Mouse (Mus musculus) adrenal gland, postnatal 25 days (tissue): ENCODE data around the gene Pde9a. TPM values are rescaled to one million over a fixed set of nuclear protein-coding genes. Genes with fewer than 3 reads are reported as not detected.

Experiments
- DNase-seq: peaks from one replicate; pipeline ENCODE4 v3.0.0; 2021; ENCODE audit warnings: mixed read lengths
- total RNA-seq: library from RNA; stranded (reverse); gene quantifications from 2 replicates; pipeline ENCODE4 v1.2.3, GENCODE M21; 2021

Gene Pde9a
- total RNA-seq, 1 experiment from 2014 or later: 1.4 TPM

DNA sequence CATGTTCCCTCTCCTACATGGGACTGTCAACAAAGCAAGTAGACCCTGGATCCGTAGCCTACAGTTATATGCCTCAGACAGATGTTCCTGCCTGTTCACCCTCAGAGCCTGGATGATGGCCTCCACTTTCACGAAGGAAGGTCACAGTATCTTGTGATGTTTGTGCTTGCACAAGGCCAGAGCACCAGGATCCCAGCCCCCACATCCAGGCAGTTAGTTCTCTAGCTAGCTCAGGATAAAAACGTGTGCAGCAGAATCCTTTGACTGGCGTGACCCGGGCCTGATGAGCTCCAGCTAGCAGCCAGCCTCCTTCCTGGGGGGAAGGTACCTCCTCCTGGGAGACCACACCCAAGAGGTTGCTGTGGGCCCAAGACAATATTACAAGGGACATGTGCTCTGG, 82.5 kb downstream of the Pde9a start:
- no peak for DNase-seq

DNA sequence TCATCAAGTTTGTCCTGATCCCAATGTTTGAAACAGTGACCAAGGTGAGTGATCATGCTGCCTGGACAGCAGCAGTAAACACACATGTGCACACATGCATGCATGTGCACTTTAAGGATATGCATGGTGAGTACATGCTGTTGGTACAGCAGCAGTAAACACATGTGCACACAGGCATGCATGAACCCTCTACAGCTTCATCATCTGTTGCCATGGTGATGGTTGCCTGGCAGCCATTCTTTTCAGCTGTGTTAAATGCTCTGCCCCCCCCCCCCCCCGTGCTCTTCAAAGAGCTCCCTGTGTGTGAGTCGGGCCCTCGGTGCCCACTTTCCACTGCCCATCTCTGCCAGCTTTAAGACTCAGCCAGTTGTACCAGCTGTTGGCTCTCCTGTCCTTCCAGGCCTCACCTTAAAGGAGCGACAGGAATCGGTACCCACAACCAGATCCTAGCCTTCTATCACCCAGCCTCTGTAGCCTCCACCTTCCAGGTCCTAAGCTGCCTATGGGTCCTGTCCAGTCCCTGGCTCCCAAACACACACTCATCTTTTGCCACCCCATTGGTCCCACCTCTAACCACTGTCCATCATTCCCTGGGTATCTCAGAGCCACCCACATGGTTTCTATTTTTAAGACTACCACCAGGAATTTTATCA, 84.9 kb downstream of the Pde9a start:
- DNase-seq: no peak

DNA sequence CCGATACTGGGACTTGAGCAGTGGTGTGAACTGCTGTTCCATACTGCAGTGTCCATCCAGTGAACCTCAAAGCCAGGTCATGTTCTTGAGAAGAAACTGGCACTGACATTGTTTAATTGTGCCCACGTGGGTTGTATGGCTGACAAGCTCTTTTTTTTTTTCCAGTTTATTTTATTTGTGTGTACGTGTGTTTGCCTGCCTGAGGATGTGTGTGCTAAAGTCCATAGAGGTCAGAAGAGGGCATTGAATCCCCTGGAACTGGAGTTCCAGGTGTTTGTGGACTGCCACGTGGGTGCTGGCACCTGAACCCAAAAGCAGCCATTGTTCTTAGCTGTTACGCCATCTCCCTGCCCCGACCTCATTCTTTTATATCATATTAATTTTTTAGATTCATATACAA, 88.4 kb downstream of the Pde9a start:
- DNase-seq: no peak

DNA sequence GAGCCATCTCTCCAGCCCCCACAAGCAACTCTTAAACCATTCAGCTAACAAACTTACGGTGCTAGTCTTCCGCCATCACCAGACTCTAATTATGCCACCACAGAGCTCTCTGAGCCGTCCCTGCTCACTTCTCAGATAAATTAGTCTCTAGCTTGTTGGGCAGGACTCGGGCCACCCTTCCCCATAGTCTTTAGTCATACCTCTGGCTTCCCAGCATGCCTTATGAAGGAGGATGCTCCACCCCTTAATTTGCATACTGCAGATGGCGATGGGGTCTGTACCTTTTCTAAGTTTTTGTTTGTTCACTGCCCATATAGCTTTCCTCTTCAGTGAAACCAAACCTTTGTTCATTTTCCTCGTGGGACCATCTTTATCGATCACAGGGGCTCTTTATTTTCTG, 92.6 kb downstream of the Pde9a start:
- DNase-seq: no peak

DNA sequence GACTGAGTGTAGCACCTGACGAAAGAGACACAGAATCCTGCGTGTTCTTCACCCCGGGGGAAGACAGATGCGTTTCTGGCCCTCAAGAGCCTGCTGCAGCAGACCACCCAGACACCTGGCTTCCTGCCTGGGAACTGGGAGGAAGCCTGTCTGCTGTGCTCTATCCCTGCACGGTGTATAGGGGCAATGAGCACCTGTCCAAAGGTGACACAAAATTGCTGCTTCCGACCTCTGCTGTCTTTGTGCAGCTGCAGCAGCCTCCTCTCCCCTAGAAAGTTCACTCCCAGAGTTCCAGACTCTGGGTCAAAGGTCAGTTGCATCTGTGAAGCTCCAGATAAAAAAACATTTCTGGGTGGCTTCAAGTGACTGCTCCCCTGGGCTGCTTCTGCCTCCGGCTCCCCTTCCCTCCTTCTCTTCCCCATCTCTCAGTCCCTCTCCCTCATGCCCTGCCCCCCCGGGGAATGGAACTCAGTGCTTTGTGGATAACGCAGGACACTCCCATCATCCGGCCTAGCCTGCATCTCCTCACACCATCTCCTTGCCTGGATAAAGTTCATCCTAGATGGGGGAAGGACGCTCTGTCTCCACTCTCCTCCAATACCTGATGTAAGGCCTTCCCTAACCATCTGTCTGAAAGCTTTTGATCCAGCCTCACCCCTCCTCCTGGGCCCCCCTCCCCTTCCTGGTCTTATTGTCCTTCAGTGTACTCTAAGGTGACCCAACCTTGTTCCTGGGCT, 93.3 kb downstream of the Pde9a start:
- no peak for DNase-seq

DNA sequence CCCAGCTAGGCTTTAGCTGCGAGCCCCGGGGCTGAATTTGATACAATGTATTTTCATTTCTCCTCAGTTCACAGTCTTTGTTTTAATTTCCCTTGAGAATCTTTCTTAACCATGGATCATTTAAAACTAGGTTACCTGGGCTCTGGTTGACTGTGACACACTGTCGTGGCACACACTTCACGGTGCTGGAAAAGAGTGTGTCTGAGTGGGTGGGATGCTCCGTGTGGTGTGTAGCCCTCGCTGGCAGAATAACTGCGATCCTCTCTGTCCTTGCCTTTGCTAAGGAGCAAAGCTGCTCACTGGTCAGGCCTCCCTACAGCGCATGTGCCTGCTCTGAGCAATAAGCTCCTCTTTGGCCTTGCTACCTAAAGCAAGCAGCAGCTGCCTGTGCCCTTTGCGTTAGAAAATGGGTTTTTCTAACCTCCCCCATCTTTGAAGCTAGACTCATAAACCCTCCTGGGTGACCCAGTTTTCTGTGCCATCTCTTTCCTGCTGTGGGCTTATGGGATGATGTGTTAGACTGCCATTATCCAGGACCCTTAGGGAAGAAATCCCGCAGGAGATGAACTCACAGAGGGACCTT, 100.7 kb downstream of the Pde9a start:
- no peak for DNase-seq

DNA sequence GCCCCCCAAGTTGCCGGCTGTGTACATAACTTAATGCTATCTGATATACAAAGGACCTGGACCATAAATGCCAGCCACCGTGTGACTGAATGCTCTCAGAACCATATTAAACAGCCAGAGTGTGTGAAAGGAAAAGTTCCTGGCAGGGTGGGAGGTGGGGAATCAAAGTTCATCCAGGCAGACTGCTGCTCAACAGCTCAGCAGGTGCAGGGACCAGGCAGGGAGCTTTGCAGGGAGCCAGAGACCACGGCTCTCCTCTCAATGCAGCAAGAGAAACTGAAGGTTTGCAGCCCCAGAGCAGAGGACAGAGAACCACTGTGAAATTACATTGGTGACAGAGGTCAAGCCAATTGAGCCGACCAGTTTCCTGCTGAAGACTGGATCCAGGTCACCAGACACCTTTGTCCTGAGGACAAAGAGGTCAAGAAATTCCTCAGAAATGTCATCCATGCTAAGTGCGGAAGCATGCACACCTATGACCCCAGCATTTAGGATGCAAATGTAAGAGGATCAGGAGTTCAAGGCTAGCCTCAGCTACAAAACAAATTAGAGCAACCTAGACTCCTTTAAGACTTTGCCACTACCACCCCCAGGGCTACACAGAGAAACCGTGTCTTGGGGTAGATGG, 101.5 kb downstream of the Pde9a start:
- no peak for DNase-seq

DNA sequence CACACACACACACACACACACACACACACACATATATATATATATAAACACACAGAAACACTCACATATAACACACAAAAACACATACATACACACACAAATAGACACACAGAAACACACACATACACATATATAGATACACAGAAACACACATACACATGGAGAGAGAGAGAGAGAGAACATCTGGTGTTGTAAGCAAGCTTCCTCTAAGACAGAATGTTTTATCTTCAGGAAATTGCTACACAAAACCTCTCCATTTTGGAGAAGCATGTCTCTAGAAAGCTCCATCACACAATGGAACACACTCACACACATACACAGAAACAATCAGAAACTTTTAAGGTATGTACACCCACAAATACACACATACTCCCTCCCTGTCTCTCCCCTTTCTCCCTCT, 105.3 kb downstream of the Pde9a start:
- no peak for DNase-seq

DNA sequence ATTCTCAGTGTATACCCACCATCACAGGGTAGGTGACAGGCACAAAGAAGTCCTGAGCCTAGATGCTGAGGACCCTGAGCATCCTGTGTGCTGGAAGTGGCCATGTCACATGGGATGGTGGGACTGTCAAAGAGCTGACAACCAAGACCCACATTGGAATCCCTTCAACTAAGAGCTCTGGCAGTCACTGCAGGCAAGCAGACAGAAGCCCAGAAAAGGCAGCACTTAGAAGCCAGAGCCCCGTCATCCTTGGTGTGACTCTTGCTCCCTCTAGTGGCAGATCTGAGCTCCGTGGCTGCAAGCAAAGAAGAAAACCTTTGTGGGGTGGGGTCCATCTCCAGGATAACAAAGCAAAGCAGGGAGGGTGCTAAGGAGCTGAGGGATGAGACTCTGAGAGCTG, 106.4 kb downstream of the Pde9a start:
- DNase-seq: peak; percentile 60

DNA sequence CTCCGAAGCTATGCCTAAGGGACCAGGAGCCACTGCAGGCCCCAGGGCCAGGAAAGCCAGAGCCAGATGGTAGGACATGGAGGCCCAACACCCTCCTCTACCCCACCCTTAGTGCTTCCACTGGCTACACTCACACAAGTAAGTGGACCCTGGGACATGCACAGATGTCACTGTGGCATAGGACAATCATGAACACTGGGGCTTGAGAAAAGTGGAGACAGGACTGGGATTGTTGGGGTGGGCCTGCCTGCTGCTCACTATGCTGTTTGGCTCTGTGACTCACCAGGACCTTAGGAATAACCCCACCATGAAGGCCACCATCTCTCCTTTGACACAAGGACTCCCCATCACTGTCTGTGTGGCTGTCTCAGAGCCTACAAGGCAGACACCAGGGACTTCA, 109.0 kb downstream of the Pde9a start:
- DNase-seq: no peak

DNA sequence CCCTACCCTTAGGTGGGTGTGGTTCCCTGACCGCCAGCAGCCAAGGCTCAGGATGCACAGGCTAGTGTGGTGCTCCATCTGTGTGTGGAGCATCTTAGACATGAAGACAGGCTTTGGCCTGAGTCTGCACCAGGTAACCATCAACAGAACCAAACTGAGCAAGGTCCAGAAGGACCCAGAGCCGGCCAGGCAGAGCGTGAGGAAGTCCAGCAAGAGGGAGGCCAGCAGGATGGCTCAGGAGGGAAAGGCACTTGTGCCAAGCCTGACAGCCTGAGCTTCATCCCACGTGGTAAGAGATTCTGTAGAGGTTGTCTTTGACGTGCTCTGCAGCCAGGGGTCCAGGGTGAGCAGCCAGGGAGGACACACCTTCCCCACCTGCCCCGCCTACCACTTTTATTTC, 111.7 kb downstream of the Pde9a start:
- DNase-seq: no peak

DNA sequence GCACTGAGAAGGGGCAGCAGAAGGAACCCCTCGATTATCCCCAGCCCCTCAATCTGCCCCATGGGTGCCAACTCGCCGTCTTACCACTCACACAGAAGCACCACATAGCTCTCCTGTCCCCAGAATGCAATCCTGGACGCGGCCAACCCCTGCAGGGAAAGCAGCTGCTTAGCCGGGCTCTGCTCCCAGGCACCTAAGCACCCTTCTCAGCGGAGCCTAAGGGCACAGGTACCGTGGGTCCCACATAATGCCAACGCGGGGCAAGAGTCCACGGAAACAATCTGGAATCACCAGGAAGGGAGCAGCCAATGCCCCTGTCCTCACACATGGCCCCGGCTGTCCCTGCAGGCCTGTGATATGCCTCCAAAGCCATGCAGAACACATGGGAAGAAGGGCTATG, 113.7 kb downstream of the Pde9a start:
- DNase-seq: no peak

DNA sequence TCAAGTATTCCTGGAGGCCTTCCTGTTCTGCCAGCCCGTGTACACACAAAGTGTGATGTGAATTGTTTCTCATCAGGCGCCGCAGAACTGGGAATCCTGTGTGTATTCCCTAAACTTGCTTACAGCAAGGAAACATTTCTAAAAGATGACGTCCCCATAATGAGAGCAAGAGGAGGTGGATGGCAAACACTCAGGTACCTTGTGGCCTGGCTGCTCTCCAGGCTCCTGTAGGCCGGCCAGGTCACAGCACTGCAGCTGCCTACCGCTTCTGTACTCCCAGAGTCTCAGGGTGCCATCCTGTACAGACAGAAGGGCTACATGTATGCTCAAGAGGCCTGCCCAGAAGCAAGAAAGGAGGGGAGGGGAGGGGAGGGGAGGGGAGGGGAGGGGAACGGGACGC, 114.4 kb downstream of the Pde9a start:
- no peak for DNase-seq

DNA sequence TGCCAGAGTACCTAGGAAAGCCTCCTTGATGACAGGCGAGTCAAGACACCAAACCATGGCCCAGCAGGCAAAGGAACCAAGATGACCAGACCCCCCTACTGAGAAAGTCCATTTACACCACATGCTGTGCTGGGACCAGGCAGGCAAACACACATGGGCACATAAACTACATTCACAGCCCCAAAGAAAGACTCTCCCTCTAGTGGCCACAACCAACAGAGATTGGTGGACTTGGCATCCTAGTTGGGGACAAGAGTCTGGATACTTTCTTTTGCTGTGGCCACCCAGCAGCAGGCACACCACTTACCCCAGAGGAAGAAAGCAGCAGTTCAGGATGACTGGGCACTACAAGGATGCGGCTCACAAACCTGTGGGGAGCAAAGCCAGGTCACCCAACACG, 114.9 kb downstream of the Pde9a start:
- DNase-seq: no peak

DNA sequence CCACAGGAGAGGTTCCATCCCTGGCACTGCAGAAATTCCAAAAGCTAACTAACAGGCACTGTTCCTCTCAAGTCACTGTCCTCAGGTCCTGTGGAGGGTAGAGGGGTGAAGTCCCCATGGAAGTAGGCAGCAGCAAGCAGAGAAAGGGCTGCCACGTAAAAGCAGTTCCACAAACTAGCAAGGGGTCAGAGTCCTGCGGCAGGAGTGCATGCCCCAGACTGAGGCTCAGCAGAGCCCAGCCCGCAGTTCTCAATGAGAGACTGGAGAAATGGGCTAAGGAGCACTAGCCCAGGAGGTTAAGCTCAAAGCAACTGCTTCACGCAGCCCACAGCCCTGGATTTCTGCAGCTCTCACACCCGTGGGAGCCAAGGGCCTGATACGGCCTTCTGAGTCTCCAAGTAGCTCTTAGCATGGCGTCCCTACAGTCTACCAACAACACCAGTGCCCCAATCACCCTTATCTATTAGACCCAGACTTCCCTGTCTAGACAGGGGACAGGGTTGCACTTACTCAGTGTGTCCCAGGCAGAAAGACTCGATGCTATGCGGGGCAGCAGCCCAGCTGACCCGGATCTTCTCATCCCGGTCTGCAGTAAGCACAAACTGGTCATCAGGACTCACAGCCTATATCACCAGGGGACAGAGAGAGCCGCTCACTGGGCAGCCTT, 116.4 kb downstream of the Pde9a start:
- no peak for DNase-seq

DNA sequence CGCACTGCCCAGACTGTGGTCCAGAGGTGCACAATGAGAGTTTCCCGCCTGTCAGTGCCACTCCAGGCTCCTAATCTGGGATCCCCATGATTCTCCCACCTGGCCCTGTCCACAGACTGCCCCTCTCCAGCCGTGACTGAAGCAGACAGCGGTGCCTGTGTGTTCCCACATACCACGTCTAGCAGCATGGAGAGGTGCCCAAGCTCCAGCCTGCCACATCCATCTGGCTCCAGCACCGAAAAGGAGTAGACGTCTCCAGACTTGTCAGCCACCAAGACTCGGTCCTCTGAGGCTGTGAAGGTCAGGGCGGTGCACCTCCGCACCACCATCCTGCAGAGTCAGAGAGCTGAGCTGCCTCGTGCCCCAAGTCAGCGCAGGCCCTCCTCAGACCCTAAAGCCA, 117.3 kb downstream of the Pde9a start:
- DNase-seq: no peak

DNA sequence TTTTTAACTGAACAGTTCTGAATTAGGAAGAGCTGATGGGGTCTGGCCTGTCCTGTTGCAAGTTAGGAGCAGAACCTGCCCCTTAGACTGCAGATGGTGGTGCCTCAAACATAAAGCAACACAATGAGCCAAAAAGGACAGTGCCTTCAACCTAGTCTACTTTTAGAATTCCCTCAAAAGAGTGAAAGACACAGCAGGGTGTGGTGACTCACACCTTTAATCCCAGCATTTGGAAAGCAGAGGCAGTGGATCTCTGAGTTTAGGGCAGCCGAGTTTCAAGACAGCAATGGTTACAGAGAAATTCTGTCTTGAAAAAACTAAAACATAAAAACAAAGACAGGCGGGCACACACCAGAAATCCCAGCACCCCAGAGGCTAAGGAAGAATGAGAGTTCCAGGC, 117.9 kb downstream of the Pde9a start:
- no peak for DNase-seq

DNA sequence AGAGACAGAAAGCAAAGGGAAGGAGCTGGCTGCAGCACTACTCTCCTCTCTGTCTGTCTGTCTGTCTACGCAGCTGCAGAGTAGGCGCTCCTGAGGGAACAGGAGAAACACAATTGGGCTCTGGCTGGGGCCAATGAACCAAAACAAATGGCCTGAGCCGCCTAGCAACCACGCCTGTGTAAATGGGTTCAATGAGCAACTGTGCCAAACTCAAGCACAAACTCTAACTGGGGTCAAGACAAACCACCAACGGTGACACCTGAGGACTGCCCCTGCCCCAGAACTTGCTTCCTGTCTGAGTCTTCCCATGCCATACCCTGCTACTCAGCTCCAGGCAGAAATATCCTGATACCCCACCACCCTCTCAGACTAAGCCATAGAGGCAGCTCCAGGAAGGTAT, 119.0 kb downstream of the Pde9a start:
- no peak for DNase-seq

DNA sequence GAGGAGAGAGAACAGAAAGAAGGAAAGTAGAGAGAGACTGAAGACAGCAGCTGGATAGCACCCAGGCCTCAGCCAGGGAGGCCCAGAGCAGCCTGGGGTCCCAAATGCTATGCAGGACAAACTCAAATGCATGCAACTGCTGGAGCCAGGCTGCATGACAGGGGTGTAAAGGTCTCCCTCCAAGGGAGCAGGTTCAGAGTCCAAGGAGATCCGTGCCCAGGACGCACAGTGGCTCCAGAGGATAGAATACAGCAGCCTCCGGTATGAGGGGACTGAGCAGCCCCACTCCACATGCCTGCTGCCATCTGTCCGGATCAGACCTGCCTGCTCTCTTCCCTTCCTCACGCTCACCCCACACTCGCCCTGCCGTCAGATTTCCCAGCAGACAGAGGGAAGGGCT, 120.3 kb downstream of the Pde9a start:
- no peak for DNase-seq

DNA sequence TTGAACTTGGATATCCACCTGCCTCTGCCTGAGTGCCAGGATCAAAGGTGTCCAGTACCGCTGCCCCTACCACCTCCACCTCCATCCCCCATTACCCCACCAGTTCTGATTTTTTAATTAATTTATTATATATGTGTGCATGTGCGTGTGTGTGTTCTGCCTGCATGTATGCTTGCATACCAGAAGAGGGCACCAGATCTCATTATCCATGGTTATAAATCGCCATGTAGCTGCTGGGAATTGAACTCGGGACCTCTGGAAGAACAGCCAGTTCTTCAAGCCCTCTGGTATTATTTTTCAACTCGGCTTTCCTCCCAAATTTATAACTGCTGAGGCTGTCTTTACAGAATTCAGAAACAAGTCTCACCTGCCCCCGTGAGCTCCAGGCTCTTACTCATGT, 124.9 kb downstream of the Pde9a start:
- DNase-seq: no peak

DNA sequence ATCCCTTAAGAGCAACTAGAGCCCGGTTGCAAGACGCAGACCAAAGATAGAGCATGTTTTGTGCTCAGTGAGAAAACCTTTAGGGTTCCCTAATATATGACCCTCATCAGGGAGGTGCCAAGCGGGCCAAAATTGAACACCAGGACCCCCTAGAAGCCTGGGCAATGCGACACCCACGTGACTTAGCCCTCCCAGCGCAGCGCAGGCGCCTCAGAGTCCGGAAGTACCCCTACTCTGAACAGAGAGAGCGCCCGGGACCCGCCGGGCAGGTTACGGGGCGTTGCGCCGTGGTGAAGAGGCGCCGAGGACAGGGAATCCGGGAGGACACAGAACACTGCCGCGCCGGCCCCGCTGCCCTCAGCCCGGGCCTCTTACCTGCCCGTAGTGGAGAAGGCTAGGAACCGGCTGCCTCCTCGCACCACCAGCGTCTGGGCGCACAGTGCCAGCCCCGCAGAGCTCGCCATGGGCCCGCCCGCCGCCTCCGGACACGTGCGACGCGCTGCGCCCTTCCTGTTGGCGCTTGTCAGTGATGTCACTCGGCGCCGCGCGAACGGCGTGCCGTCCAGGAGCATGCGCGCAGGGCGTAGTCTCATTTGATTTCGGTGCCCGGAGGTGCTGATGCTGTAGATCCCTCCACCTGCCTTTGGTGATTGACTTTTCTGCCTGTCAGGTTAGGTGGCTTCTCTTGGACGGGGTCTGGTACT, 125.9 kb downstream of the Pde9a start:
- peak; percentile 89 for DNase-seq

DNA sequence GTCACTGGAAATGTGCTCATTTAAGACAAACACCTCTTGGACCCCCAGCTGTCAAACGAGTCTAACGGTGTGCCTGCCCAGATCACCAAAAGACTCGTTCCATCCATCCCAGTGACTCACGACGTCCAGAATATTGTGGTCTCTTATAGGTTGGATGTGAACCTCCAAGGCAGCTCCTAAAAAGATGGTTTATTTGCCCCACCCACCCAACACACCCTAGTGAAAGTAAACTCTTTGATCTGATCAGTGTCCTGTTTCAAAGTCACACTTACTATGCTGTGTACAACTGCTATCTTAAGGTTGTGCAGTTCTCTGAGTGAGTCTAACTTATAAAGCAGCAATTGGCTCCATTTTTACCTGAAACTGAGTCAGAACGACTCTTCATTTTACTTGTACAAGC, 126.6 kb downstream of the Pde9a start:
- no peak for DNase-seq
